Mouse (Mus musculus): ENCODE measurements around the gene Gjb4.

DNA sequence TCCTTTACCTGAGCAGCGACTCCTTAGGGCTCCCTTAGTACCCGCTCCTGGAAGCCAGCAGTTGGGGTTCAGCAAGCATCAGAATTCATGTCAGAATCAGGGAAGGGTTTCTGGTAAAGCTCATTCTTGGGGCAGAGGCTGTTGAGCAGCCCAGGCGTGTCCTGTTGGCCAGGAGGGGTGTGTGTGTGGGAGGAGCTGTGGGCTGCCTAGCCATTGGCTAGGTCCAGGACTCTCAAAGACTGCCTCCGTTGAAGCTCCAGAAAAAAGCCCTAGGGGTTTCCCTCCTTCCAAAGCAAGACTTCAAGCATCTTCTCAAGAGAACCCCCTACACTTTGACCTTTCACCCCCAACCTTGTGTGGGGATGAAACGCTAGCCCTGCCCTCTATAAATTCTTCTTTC lies 4.1 kb upstream of the Gjb4 start, which contains the start of gene Gjb5:
- TF ChIP-seq CTCF (IDR thresholded peaks at IDR 0.05; ENCODE audit: low read depth) (no peak), EP300 (IDR thresholded peaks at IDR 0.05; ENCODE audit: low read depth) (no peak)

All from liver, postnatal 0 days (tissue).